Mouse (Mus musculus) ES-E14 (cell line): ENCODE measurements around the gene Spg11. TPM values are rescaled to one million over a fixed set of nuclear protein-coding genes. Genes with fewer than 3 reads are reported as not detected.

Source experiments
- DNase-seq: peaks from one replicate; pipeline ENCODE4 v3.0.0-alpha.2; 2013; ENCODE audit warnings: low read depth, low spot score
- H3K27ac ChIP-seq: 2 replicates; pipeline ENCODE4 v1.5.1; 2012; ENCODE audit warnings: low read depth, mild to moderate bottlenecking, low read length, moderate library complexity, mixed read lengths; ENCODE audit not compliant: poor library complexity, insufficient read depth, severe bottlenecking
- H3K36me3 ChIP-seq: 2 replicates; pipeline ENCODE4 v1.6.1; 2012; ENCODE audit warnings: mild to moderate bottlenecking, low read length, moderate library complexity, mixed read lengths; ENCODE audit not compliant: control insufficient read depth, poor library complexity, insufficient read depth, severe bottlenecking
- H3K4me1 ChIP-seq, 2 experiments: fragments of 150-350 bp in 1 of 2; sonication (generic) in 1 of 2; 2 replicates each; pipeline ENCODE4 v1.6.1; 2012; ENCODE audit warnings: low read length in 2 of 2, mild to moderate bottlenecking in 1 of 2, mixed read lengths in 1 of 2; ENCODE audit not compliant: control insufficient read depth in 2 of 2, insufficient read depth in 2 of 2, poor library complexity in 1 of 2
- H3K4me3 ChIP-seq, 2 experiments: fragments of 150-350 bp in 1 of 2; sonication (generic) in 1 of 2; 2 replicates each; pipeline ENCODE4 v1.5.1; 2012; ENCODE audit warnings: low read length in 2 of 2, low read depth in 1 of 2, mild to moderate bottlenecking in 1 of 2, mixed read lengths in 1 of 2; ENCODE audit not compliant: insufficient read depth in 1 of 2, poor library complexity in 1 of 2, severe bottlenecking in 1 of 2
- H3K9ac ChIP-seq: 2 replicates; pipeline ENCODE4 v1.6.1; 2012; ENCODE audit warnings: low read depth, mild to moderate bottlenecking, low read length, mixed read lengths; ENCODE audit not compliant: poor library complexity, insufficient read depth, severe bottlenecking
- H3K9me3 ChIP-seq: fragments of 150-350 bp; sonication (generic); 2 replicates; pipeline ENCODE4 v1.6.1; 2012; ENCODE audit warnings: low read depth, mild to moderate bottlenecking, low read length; ENCODE audit not compliant: control insufficient read depth, insufficient read depth
- CHD2 ChIP-seq: IDR thresholded peaks from 2 replicates; pipeline ENCODE4 v1.6.1; 2014; ENCODE audit warnings: mild to moderate bottlenecking, low read depth, low read length, inconsistent platforms
- HCFC1 ChIP-seq: IDR thresholded peaks from 2 replicates; pipeline ENCODE4 v1.6.1; 2012; ENCODE audit warnings: low read length, inconsistent platforms, borderline replicate concordance; ENCODE audit not compliant: insufficient read depth
- MAFK ChIP-seq: IDR thresholded peaks from 2 replicates; pipeline ENCODE4 v1.6.1; 2014; ENCODE audit warnings: mild to moderate bottlenecking, low read depth, low read length, inconsistent platforms; ENCODE audit not compliant: insufficient read depth
- ZC3H11A ChIP-seq: IDR thresholded peaks from 2 replicates; pipeline ENCODE4 v1.6.1; 2012; ENCODE audit warnings: low read depth, mild to moderate bottlenecking, inconsistent platforms, low read length, borderline replicate concordance
- ZNF384 ChIP-seq: IDR thresholded peaks from 2 replicates; pipeline ENCODE4 v1.6.1; 2012; ENCODE audit warnings: low read depth, low read length, inconsistent platforms
- in situ Hi-C, 2 experiments: fragments of 600-800 bp; cut with MboI; formaldehyde crosslinking; loops; one replicate each; pipeline ENCODE4 v1.15.1; 2025; ENCODE audit warnings: low sequenced_read_pairs in 2 of 2, inconsistent platforms in 1 of 2; ENCODE audit not compliant: unreplicated experiment in 2 of 2
- total RNA-seq: library from RNA; depleted of rRNA; stranded (reverse); fragments of 300-350 nt; gene quantifications from 2 replicates; pipeline ENCODE4 v1.2.3, GENCODE M21; 2012

Spg11 gene
- total RNA-seq, 1 experiment: 15.4 TPM

- in situ Hi-C loops: no loop called here
- H3K27ac ChIP-seq: no peak overlapping the region
- H3K9ac ChIP-seq: no peak overlapping the region
- TF ChIP-seq HCFC1: no peak
- no peak for TF ChIP-seq ZNF384
- TF ChIP-seq MAFK: no peak
- no peak for TF ChIP-seq CHD2
- no peak for TF ChIP-seq ZC3H11A
- H3K4me3 ChIP-seq: no peak overlapping the region
- no peak for DNase-seq
- H3K36me3 ChIP-seq: peaks cover 20% of the 10 kb centered on the region
- no peaks in the 10 kb centered on the region for H3K4me1 ChIP-seq
- H3K9me3 ChIP-seq: no peaks in the 10 kb centered on the region
Observed at GRCm38 (mm10) chr2:122066241-122066640, 51.9 kb downstream of the Spg11 start.

- Histone ChIP-seq H3K9me3 (no peaks in the 10 kb centered on the region), H3K4me3 (no peak overlapping the region), H3K27ac (no peak overlapping the region), H3K4me1 (no peaks in the 10 kb centered on the region), H3K9ac (no peak overlapping the region), H3K36me3 (peaks cover 20% of the 10 kb centered on the region; the same call in 1 of the 2 replicates)
- DNase-seq: peak; percentile 16
- in situ Hi-C loops: no loop called here
- TF ChIP-seq HCFC1 (no peak), ZC3H11A (no peak), ZNF384 (no peak), CHD2 (no peak)
Observed at GRCm38 (mm10) chr2:122065200-122065969, 52.8 kb downstream of the Spg11 start.

- TF ChIP-seq CHD2 (no peak), MAFK (no peak), HCFC1 (no peak), ZC3H11A (no peak), ZNF384 (no peak)
- no peak for DNase-seq
- Histone ChIP-seq H3K4me1 (no peaks in the 10 kb centered on the region), H3K27ac (no peak overlapping the region), H3K4me3 (no peak overlapping the region), H3K9me3 (no peaks in the 10 kb centered on the region), H3K9ac (no peak overlapping the region), H3K36me3 (peaks cover 25% of the 10 kb centered on the region)
- in situ Hi-C loops: no loop called here
Observed at GRCm38 (mm10) chr2:122059365-122060115, 58.6 kb downstream of the Spg11 start.

GRCm38 (mm10) chr2:122043926-122044325 is 74.3 kb downstream of the Spg11 start:
- H3K36me3 ChIP-seq: peaks cover 2% of the 10 kb centered on the region; the same call in 1 of the 2 replicates
- H3K27ac ChIP-seq: no peak overlapping the region
- in situ Hi-C loops: no loop called here
- H3K9ac ChIP-seq: no peak overlapping the region
- no peak for TF ChIP-seq CHD2
- TF ChIP-seq ZNF384: no peak
- TF ChIP-seq ZC3H11A: no peak
- no peaks in the 10 kb centered on the region for H3K9me3 ChIP-seq
- no peak overlapping the region for H3K4me3 ChIP-seq
- H3K4me1 ChIP-seq: no peaks in the 10 kb centered on the region
- no peak for DNase-seq
